Mouse (Mus musculus) heart, postnatal 0 days (tissue): ENCODE measurements around the gene Apopt1. TPM values are rescaled to one million over a fixed set of nuclear protein-coding genes. Genes with fewer than 3 reads are reported as not detected.

Experiments used
- ATAC-seq: fragments of 200-750 bp; cut with Nextera tagmentation; 2 replicates; pipeline ENCODE4 v1.8.0; 2017; ENCODE audit warnings: low read depth, moderate number of reproducible peaks, moderate library complexity; ENCODE audit not compliant: insufficient read depth
- DNase-seq: peaks from one replicate; pipeline ENCODE4 v3.0.0-alpha.2; 2016; ENCODE audit warnings: low spot score
- H3K27ac ChIP-seq: fragments of 300-500 bp; sonication (generic); 2 replicates; pipeline ENCODE4 v1.5.1; 2014; ENCODE audit warnings: low read depth, mild to moderate bottlenecking
- H3K27me3 ChIP-seq: fragments of 300-500 bp; sonication (generic); 2 replicates; pipeline ENCODE4 v1.6.1; 2014; ENCODE audit warnings: low read length, mixed read lengths; ENCODE audit not compliant: control insufficient read depth, insufficient read depth
- H3K36me3 ChIP-seq: fragments of 300-500 bp; sonication (generic); replicated peaks from 2 replicates; pipeline ENCODE4 v1.6.1; 2014; ENCODE audit warnings: low read length, mixed read lengths; ENCODE audit not compliant: control insufficient read depth, insufficient read depth
- H3K4me1 ChIP-seq: fragments of 300-500 bp; sonication (generic); 2 replicates; pipeline ENCODE4 v1.6.1; 2014; ENCODE audit warnings: antibody characterized with exemption; ENCODE audit not compliant: control insufficient read depth, insufficient read depth
- H3K4me2 ChIP-seq: fragments of 300-500 bp; sonication (generic); 2 replicates; pipeline ENCODE4 v1.6.1; 2014; ENCODE audit warnings: low read depth, mild to moderate bottlenecking, low read length, moderate library complexity
- H3K4me3 ChIP-seq: fragments of 300-500 bp; sonication (generic); 2 replicates; pipeline ENCODE4 v1.5.1; 2014; ENCODE audit warnings: low read depth, low read length
- H3K9ac ChIP-seq: fragments of 300-500 bp; sonication (generic); replicated peaks from 2 replicates; pipeline ENCODE4 v1.6.1; 2014; ENCODE audit warnings: low read depth, low read length, mixed read lengths
- H3K9me3 ChIP-seq: fragments of 300-500 bp; sonication (generic); replicated peaks from 2 replicates; pipeline ENCODE4 v1.6.1; 2016; ENCODE audit warnings: low read length; ENCODE audit not compliant: control insufficient read depth
- CTCF ChIP-seq: IDR thresholded peaks from 2 replicates; pipeline ENCODE4 v1.5.1; 2016; ENCODE audit warnings: antibody characterized with exemption, control low read depth, low read depth
- EP300 ChIP-seq: IDR thresholded peaks from 2 replicates; pipeline ENCODE4 v1.6.1; 2016; ENCODE audit warnings: antibody characterized with exemption, low read depth
- WGBS: fragments of 180-500 bp; shearing (Covaris S2); extraction: QIAGEN DNeasy Blood & Tissue Kit; methylation state at CpG from one replicate; pipeline ENCODE4 v1.1.7; 2014; 5-methylcytosine and 5-hydroxymethylcytosine counted together
- polyA plus RNA-seq: library from polyadenylated mRNA; unstranded; fragments of >200 nt; fragmentation: Nextera tagmentation; extraction: Ambion mirVana; gene quantifications from 2 replicates; pipeline ENCODE4 v1.2.1, GENCODE M21; 2015
- total RNA-seq: library from RNA; depleted of rRNA; stranded (reverse); fragments of >200 nt; gene quantifications from 2 replicates; pipeline ENCODE4 v1.2.3, GENCODE M21; 2014; ENCODE audit warnings: low replicate concordance; rRNA removed

Apopt1 gene
- total RNA-seq, result 18.5 and 50.7 TPM in 2 replicates
- 56.4 and 58.9 TPM in 2 replicates for polyA plus RNA-seq

DNA sequence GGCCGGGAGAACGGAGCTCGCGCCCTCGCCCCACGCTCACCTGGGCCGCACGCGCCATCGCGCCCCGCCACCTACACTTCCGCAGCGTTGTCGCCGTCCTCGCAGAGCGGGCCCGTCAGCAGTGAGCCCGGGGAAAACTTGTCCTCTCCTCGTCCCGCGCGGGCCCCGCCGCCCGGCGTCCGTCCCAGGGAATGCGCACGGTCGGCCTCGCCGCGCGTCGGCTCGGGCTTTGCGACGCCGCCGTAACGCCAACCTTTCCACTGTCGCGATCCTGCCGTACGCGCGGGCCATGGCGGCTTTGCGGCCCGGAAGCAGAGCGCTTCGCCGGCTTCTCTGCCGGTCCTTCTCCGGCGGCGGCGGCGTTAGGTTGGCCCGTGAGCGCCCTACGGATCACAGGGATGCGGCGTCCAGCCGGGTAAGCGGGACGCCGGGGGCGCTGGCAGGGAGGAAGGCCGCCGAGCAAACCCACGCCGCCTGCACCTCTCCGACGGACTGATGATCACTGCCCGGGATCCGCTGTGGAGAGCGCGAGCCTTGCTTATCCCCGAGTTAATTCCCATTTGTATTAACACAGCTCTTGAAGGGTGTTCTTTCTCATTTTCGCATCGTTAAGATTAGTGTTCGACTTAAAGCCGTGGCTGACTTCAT is at the start of gene Apopt1, which contains the start of gene Bag5:
Apopt1 (plus strand) TSS at position 258 of the 648 bp plus-strand sequence.
Bag5 (minus strand) TSS at position 254 of the 648 bp plus-strand sequence.
- no peaks in the 10 kb centered on the region for H3K27me3 ChIP-seq
- ATAC-seq, result peak; percentile 96
- H3K9me3 ChIP-seq, result no peaks in the 10 kb centered on the region
- H3K4me2 ChIP-seq, result peak within 1 kb of the TSS; percentile 85
- peaks cover 15% of the 10 kb centered on the region for H3K4me1 ChIP-seq
- no peak for TF ChIP-seq EP300
- no peak; the same call in 1 of the 2 replicates for TF ChIP-seq CTCF
- peak within 1 kb of the TSS; percentile 96 for H3K4me3 ChIP-seq
- H3K27ac ChIP-seq, result peak within 1 kb of the TSS; percentile 87
- H3K36me3 ChIP-seq, result peaks cover 31% of the 10 kb centered on the region
- under 1% methylated on average over 79 of the region's 86 CpGs for WGBS
- H3K9ac ChIP-seq, result peak within 1 kb of the TSS; percentile 89
- DNase-seq, result peak; percentile 95

DNA sequence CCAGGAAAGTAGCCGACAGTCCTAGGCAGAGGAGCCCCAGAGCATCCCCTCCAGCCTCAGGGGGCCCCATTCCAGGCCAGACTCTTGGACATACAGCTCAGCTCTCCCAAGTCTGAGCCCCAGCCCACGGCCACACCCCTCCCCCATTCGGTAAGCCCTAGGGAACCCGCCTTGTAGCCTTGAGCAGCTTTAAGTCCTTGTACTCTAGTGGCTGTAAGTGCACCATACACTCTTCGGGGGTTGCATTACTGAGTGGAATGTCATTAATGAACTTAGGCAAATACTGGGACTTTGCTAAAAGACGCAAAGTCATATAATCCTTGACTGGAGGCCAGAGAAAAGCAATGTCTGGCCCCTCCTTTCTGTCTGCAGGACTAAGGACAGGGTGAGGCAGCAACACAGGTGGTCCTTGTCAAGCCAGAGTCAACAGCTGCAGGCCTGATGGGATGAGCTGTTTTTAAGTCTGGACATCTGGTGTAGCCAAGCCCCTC is 48.9 kb upstream of the Apopt1 start:
- ATAC-seq, result peak; percentile 13; the same call in 1 of the 2 replicates
- no peak overlapping the region for H3K9ac ChIP-seq
- H3K4me1 ChIP-seq, result 0 out of 2 replicates have a peak, but pooled peaks cover 3% of the 10 kb centered on the region

DNA sequence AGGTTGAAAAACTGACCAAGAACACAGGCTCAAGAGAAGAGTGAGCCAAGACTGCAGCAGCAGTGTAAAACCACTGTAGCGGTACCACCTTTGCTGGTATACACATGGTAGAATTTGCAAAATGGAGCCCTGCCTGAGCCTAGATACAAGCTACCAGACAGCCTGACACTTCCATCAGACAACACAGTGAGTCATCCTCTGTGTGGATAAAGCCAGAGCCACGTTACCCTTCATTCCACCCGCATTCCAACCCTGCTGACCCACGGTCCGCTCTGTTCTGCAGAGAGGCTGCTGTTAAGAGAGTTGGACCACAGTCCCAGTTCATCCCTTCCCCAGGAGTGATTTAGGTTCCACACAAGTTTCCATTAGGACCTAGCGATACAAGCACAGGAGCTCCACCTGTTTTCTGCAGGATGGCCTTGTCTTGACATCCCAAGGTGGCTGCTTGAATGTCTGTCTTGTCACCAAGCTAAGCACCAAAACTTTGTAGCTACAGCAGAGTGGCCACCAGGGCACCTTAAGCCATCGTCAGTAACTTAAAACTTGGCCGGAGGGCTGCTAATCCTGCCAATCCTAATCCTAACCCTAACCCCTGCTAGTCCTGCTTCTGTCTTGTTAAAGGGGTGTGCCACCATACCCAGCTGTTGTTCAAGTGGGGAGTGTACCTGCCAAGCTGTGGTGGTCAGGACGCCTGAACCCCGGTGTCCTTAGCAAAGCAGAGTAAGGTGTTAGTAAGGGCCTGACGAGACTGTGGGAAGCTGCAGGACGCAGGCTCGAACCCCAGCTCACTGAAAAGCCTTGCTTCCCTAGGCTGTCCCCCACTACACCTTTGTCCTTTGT is 47.8 kb upstream of the Apopt1 start:
- Histone ChIP-seq H3K9me3 (no peaks in the 10 kb centered on the region), H3K9ac (no peak overlapping the region), H3K4me3 (no peak overlapping the region), H3K27me3 (no peaks in the 10 kb centered on the region), H3K36me3 (peaks cover 4% of the 10 kb centered on the region; the same call in 1 of the 2 replicates), H3K4me2 (no peak overlapping the region), H3K4me1 (0 out of 2 replicates have a peak, but pooled peaks cover 4% of the 10 kb centered on the region), H3K27ac (peak overlapping the region; percentile 47)
- 58% methylated on average over 13 of the region's 13 CpGs for WGBS
- TF ChIP-seq CTCF (no peak), EP300 (no peak)
- DNase-seq, result no peak
- no peak for ATAC-seq

More for the DNA sequence above, 48.9 kb upstream of the Apopt1 start:
- Histone ChIP-seq H3K27me3 (no peaks in the 10 kb centered on the region), H3K9me3 (no peaks in the 10 kb centered on the region), H3K36me3 (peaks cover 6% of the 10 kb centered on the region; the same call in 1 of the 2 replicates), H3K4me3 (no peak overlapping the region), H3K4me2 (no peak overlapping the region), H3K27ac (peak overlapping the region; percentile 66)
- no peak for TF ChIP-seq EP300
- no peak for TF ChIP-seq CTCF
- WGBS, result 45% methylated on average over 6 of the region's 6 CpGs
- peak; percentile 27 for DNase-seq

DNA sequence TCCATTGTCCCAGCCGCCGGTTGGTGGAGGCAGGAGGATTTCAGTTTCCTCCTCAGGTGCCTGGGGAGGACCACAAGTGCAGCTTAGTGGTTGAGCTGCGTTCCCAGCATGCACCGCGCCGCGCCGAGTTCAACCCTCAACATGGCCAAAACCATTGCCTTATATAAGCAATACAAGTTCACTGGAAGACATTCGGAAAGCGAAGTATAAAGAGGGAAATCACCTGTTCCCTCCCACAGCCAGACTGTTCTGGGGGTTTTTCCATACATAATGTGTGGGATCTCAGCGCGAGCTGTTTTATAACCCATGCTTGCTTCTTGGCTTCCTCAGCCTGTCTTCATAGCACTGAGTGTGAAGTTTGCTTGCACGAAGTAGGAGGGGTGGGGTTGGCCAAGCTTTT is 46.7 kb upstream of the Apopt1 start:
- DNase-seq (no peak), ATAC-seq (no peak)
- Histone ChIP-seq H3K4me3 (no peak overlapping the region), H3K9ac (no peak overlapping the region), H3K27me3 (no peaks in the 10 kb centered on the region), H3K36me3 (no peaks in the 10 kb centered on the region), H3K9me3 (no peaks in the 10 kb centered on the region), H3K4me2 (no peak overlapping the region), H3K27ac (peak overlapping the region; percentile 47; the same call in 1 of the 2 replicates), H3K4me1 (peaks cover 15% of the 10 kb centered on the region)
- TF ChIP-seq EP300 (no peak), CTCF (no peak)
- WGBS, result 74% methylated on average over 13 of the region's 13 CpGs

DNA sequence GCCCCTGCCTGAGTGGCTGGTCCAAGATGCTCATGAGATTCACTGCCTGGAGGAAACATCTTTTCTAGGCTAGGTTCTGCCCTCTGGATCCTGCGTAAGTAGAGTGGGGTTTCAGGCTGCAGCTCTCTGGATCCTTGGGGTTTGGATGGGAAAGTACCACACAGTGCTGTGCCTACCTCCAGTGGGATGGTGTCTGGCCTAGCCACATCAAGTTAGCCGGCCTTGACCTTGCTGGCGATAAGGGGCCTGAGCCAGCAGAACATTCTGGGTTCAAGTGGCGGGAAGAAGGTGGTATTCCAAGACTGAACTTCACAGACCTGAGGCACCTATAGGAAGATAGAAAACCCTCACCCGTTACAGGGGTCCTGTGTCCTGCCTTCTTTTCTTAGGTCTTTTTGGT is 45.6 kb upstream of the Apopt1 start:
- TF ChIP-seq CTCF (no peak), EP300 (no peak)
- Histone ChIP-seq H3K4me2 (no peak overlapping the region), H3K36me3 (no peaks in the 10 kb centered on the region), H3K9me3 (no peaks in the 10 kb centered on the region), H3K4me3 (no peak overlapping the region), H3K27ac (no peak overlapping the region), H3K9ac (no peak overlapping the region), H3K27me3 (no peaks in the 10 kb centered on the region), H3K4me1 (peaks cover 19% of the 10 kb centered on the region)
- 86% methylated on average over 5 of the region's 5 CpGs for WGBS
- ATAC-seq (no peak), DNase-seq (no peak)
